Mouse (Mus musculus) myocyte (in vitro differentiated cells): Measurements from ENCODE around the gene Pon3.

Experiments used
- POLR2A ChIP-seq: IDR thresholded peaks from one replicate; pipeline ENCODE4 v1.6.1; 2011; ENCODE audit warnings: low read depth, mild to moderate bottlenecking, control low read depth, moderate library complexity; ENCODE audit not compliant: insufficient read length
- POLR2AphosphoS2 ChIP-seq: IDR thresholded peaks from one replicate; pipeline ENCODE4 v1.6.1; 2011; ENCODE audit warnings: low read depth, control low read depth; ENCODE audit not compliant: insufficient read length
- SRF ChIP-seq: IDR thresholded peaks from one replicate; pipeline ENCODE4 v1.6.1; 2011; ENCODE audit warnings: low read depth; ENCODE audit not compliant: control insufficient read depth, insufficient read length

DNA sequence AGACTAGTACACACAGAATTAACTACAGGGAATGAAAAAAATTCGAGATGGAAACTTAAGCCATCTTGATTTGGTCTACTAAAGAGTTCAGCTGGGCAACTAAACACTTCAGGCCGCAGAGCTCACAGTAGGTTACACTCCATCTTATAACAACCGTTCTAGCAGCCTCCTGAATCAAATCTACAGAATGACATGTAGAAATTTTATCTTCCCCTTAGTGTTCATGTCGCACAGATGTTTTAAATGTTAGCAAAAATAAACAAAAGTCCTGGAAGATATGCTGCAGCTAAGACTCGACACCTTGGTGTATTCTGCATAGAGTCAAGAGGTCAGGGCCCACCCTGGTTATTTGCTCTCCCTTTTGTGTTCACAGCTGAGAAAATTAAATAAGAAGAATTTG lies 31.8 kb upstream of the Pon3 start:
- TF ChIP-seq POLR2AphosphoS2, result no peak
- TF ChIP-seq POLR2A, result no peak
- no peak for TF ChIP-seq SRF
